Mouse (Mus musculus) left cerebral cortex, adult 8-10 months (tissue): ENCODE data around the gene Olfr938. TPM values are rescaled to one million over a fixed set of nuclear protein-coding genes. Genes with fewer than 3 reads are reported as not detected.

Source experiments
- DNase-seq, 2 experiments: peaks; one replicate each; pipeline ENCODE4 v3.0.0; 2022; ENCODE audit warnings: low spot score in 2 of 2
- microRNA-seq, 2 experiments: library from miRNA; unstranded; fragments of <30 nt; microRNA quantifications; one replicate each; pipeline ENCODE4 v1.2.0; 2022
- total RNA-seq, 4 experiments: library from RNA; stranded (reverse); gene quantifications; 2 replicates each; pipeline ENCODE4 v1.2.4; 2022

Olfr938 gene
- total RNA-seq: not detected

DNA sequence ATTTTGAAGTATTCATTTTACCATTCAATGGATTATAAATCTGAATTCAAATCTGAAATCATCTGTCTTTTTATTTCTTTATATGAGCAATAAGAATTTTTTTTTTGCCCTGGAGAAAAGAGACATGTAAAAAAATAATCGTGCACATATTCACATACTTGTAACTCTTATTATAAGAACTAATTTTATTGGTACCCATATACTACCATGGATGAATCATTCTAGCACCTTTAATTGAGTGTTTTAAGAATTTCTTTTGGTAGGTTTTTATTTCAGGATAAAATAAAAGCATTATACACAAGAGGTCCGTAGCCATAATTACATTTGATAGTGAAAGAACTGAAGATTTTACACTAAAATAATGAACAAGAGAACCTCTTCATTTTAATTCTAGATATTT, at the start of gene Olfr938:
Gene Olfr938 (minus strand): TSS at position 101 of the 400 bp plus-strand sequence.
- DNase-seq: no peak

- DNase-seq: no peak
These were observed 49.1 kb upstream of the Olfr938 start, which contains the start of gene Olfr27 for GRCm38 (mm10) chr9:39127831-39128230. Gene Olfr27 (plus strand): TSS chr9:39128131.

DNA sequence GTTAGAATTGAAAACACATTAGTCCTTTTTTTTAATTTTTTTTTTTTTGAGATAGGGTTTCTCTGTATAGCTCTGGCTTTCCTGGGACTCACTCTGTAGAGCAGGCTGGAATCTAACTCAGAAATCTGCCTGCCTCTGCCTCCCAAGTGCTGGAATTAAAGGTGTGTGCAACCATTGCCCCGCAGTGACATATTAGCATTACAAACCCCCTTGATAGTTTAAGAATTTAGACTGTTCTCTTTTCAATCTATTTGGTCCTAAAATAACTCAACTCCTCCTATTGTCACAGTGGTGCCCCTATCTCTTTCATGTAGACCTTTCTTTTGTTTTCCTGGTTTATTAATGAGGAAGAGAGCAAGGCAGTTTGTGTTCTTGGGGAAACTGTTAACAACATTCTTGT, 48.6 kb upstream of the Olfr938 start:
- DNase-seq: no peak

GRCm38 (mm10) chr9:39064851-39065250, 13.8 kb downstream of the Olfr938 start, which contains the start of gene Olfr937:
Gene Olfr937 (minus strand): TSS chr9:39064951.
- no peak for DNase-seq

Small RNAs within 50 kb of the gene (microRNA-seq; reads per million reads assigned to microRNA genes)
- gene Gm25032 (0 reads per million in 2 experiments), gene Gm25529 (0 reads per million in 2 experiments)

Other genes starting within 250 kb of the Olfr938 start
- gene Olfr924, start 234.4 kb downstream of the Olfr938 start, total RNA-seq: not detected
- gene Olfr26, start 223.8 kb downstream of the Olfr938 start, total RNA-seq: not detected
- not detected for gene Olfr926, start 201.8 kb downstream of the Olfr938 start, total RNA-seq
- gene Olfr930, start 149.1 kb downstream of the Olfr938 start, total RNA-seq: not detected
- not detected for gene Olfr933, start 106.6 kb downstream of the Olfr938 start, total RNA-seq
- gene Olfr934, start 90.6 kb downstream of the Olfr938 start, total RNA-seq: not detected
- gene Olfr935, start 79.2 kb downstream of the Olfr938 start, total RNA-seq: not detected
- not detected for gene Olfr146, start 55.5 kb downstream of the Olfr938 start, total RNA-seq
- gene Olfr937, start 13.9 kb downstream of the Olfr938 start, total RNA-seq: not detected
- gene Olfr27, start 49.2 kb upstream of the Olfr938 start, total RNA-seq: not detected
- gene Olfr943, start 87.4 kb upstream of the Olfr938 start, total RNA-seq: not detected
- gene Olfr944, start 123.0 kb upstream of the Olfr938 start, total RNA-seq: not detected
- not detected for gene Olfr1537, start 171.1 kb upstream of the Olfr938 start, total RNA-seq
- gene Olfr945, start 197.9 kb upstream of the Olfr938 start, total RNA-seq: not detected
- not detected for gene Olfr948, start 247.2 kb upstream of the Olfr938 start, total RNA-seq